Mouse (Mus musculus) forebrain, embryonic 16.5 days (tissue): ENCODE data around the gene Gm20767. TPM values are rescaled to one million over a fixed set of nuclear protein-coding genes. Genes with fewer than 3 reads are reported as not detected.
"Not testable (repeated sequence)": the region's sequence is repeated elsewhere in the genome, so short reads cannot be mapped to it uniquely, and the experiment has no call there.

Experiments used
- ATAC-seq: fragments of 200-750 bp; cut with Nextera tagmentation; 2 replicates; pipeline ENCODE4 v1.8.0; 2017; ENCODE audit warnings: mild to moderate bottlenecking, moderate library complexity
- H3K27ac ChIP-seq: fragments of 300-500 bp; sonication (generic); 2 replicates; pipeline ENCODE4 v1.5.1; 2014; ENCODE audit warnings: low read length, control low read depth
- H3K27me3 ChIP-seq: fragments of 300-500 bp; sonication (generic); replicated peaks from 2 replicates; pipeline ENCODE4 v1.6.1; 2014; ENCODE audit warnings: low read length; ENCODE audit not compliant: control insufficient read depth, insufficient read depth
- H3K36me3 ChIP-seq: fragments of 300-500 bp; sonication (generic); 2 replicates; pipeline ENCODE4 v1.6.1; 2014; ENCODE audit not compliant: control insufficient read depth, insufficient read depth
- H3K4me1 ChIP-seq: fragments of 300-500 bp; sonication (generic); replicated peaks from 2 replicates; pipeline ENCODE4 v1.6.1; 2014; ENCODE audit warnings: low read length; ENCODE audit not compliant: control insufficient read depth, insufficient read depth
- H3K4me2 ChIP-seq: fragments of 300-500 bp; sonication (generic); 2 replicates; pipeline ENCODE4 v1.6.1; 2014; ENCODE audit warnings: mild to moderate bottlenecking, low read length, control low read depth
- H3K4me3 ChIP-seq: fragments of 300-500 bp; sonication (generic); replicated peaks from 2 replicates; pipeline ENCODE4 v1.5.1; 2014; ENCODE audit warnings: mild to moderate bottlenecking, low read length, control low read depth
- H3K9ac ChIP-seq: fragments of 300-500 bp; sonication (generic); replicated peaks from 2 replicates; pipeline ENCODE4 v1.6.1; 2014; ENCODE audit warnings: low read depth, low read length, control low read depth
- H3K9me3 ChIP-seq: fragments of 300-500 bp; sonication (generic); 2 replicates; pipeline ENCODE4 v1.6.1; 2016; ENCODE audit warnings: low read length; ENCODE audit not compliant: control insufficient read depth
- WGBS: fragments of 180-500 bp; shearing (Covaris S2); extraction: QIAGEN DNeasy Blood & Tissue Kit; methylation state at CpG from one replicate; pipeline ENCODE4 v1.1.7; 2014; 5-methylcytosine and 5-hydroxymethylcytosine counted together
- polyA plus RNA-seq: library from polyadenylated mRNA; unstranded; fragments of >200 nt; fragmentation: Nextera tagmentation; extraction: Ambion mirVana; gene quantifications from 2 replicates; pipeline ENCODE4 v1.2.1, GENCODE M21; 2015

Gene Gm20767
- polyA plus RNA-seq, 1 experiment from 2014 or later, result not detected

DNA sequence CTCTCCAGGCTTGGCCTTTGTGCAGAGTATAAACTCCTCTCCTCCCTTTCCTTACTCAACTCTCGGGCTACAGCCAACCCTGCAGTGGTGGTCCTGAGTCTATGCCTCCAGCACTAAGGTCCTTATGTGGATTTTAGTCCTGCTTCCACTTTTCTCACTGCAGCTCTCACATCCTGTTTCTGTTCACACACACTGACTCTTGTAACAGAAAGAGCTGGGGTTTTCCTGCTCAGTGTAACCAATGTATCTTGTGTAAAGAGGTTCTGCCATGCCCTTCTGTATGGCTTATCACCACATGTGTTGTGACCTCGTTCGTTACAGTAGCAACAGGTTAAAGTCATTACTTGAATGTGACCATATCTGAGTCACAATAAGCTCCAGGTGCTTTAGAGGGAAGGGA, 10.5 kb downstream of the Gm20767 start:
- not testable (repeated sequence) for ATAC-seq, H3K27ac ChIP-seq, H3K27me3 ChIP-seq, H3K4me2 ChIP-seq, H3K4me3 ChIP-seq, H3K36me3 ChIP-seq, H3K9ac ChIP-seq, H3K9me3 ChIP-seq, H3K4me1 ChIP-seq
- 66% methylated on average over 3 of the region's 3 CpGs for WGBS

DNA sequence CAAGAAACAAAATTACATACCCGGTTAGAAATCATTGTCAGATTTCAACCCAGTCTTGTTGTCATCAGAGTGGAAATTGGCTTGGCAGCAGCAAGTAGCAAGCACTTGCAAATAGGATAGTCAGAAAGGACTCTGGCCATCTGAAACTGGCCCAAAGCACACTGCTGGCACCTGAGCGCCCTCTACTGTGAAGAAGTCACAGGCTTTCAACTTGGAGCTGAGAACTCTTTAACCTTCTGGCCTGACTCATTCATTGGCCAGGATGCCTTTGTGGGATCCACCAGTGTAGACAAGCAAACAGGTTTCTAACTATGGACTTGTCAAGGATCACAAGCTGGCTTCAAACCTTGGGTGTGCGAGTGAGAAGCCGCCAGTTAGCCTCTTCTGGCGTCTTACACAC, 28.3 kb downstream of the Gm20767 start:
- H3K9ac ChIP-seq, H3K27me3 ChIP-seq, H3K36me3 ChIP-seq, H3K4me3 ChIP-seq, H3K9me3 ChIP-seq, H3K27ac ChIP-seq, ATAC-seq, H3K4me2 ChIP-seq, H3K4me1 ChIP-seq: not testable (repeated sequence)
- 60% methylated on average over 5 of the region's 5 CpGs for WGBS

DNA sequence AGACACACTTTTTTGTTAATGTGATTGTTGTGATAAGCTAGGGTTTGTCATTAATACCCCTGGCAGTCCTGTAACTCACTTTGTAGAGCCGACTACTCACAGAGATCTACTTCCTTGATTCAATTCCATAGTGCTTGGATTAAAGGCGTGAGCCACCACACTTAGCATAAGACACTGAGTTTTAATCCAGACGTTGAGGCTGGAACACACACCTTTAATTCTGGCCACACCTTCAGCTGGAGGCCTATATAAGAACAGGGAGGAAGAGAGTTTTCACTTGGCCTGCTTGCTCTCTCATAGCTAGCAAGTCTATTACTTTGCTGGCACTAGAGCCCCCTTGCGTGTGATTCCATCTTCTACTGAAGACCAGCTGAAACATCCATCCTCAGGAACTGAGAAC, 32.1 kb downstream of the Gm20767 start, which contains the start of gene Gm21818:
Gene Gm21818 (plus strand): TSS at position 301 of the 400 bp plus-strand sequence.
- not testable (repeated sequence) for H3K4me1 ChIP-seq, H3K27me3 ChIP-seq, H3K36me3 ChIP-seq, H3K27ac ChIP-seq, ATAC-seq, H3K4me2 ChIP-seq, H3K9ac ChIP-seq, H3K9me3 ChIP-seq, H3K4me3 ChIP-seq
- 70% methylated on average over 4 of the region's 4 CpGs for WGBS

DNA sequence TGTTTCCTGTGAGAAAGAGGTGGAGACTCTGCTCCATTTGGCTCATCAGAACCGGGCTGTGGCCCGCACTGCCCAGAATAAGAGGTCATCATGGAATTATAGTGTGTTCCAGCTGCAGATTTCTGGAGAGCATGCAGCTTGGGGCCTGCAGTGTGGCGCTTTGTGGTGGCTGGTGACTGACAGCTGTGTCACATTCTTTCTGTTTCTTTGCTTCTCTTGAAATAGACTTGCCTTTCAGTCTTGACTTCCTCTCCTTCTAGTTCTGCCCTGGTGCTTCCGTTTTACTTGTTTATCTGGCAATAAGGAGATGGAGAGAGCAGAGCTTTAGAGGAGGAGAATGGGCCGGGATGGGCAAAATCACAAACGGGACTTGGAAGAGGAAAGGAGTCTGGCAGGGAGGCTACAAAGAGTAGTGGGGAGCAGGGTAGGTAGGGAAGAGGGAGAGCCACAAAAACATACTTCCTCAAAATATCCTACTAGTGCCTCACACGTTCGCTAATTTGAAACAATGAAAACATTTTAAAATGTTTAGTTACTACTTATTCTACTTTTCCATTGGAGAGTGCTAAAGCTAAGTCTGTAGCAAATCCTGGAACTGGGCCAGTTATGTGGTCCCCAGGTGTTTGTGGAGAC, 56.3 kb downstream of the Gm20767 start:
- H3K9ac ChIP-seq, H3K27ac ChIP-seq, H3K4me3 ChIP-seq, H3K36me3 ChIP-seq, H3K27me3 ChIP-seq, H3K4me2 ChIP-seq, H3K4me1 ChIP-seq, H3K9me3 ChIP-seq, ATAC-seq: not testable (repeated sequence)
- WGBS, result 90% methylated on average over 7 of the region's 8 CpGs

Other genes with a start within 250 kb of the Gm20767 start
- gene Tcstv1, start 245.5 kb upstream of the Gm20767 start, polyA plus RNA-seq, result not detected in 2 replicates
- not detected in 2 replicates for gene Gm21761, start 211.0 kb upstream of the Gm20767 start, polyA plus RNA-seq
- not detected in 2 replicates for gene B020031M17Rik, start 189.4 kb upstream of the Gm20767 start, polyA plus RNA-seq
- gene Gm36079, start 113.2 kb upstream of the Gm20767 start, polyA plus RNA-seq, result not detected in 2 replicates
- not detected in 2 replicates for gene Gm21188, start 88.1 kb upstream of the Gm20767 start, polyA plus RNA-seq
- not detected in 2 replicates for gene Gm21818, start 32.2 kb downstream of the Gm20767 start, polyA plus RNA-seq
- gene Gm21762, start 75.7 kb downstream of the Gm20767 start, polyA plus RNA-seq, result not detected in 2 replicates
- gene Gm21731, start 98.9 kb downstream of the Gm20767 start, polyA plus RNA-seq, result not detected in 2 replicates
- not detected in 2 replicates for gene AF067061, start 122.9 kb downstream of the Gm20767 start, polyA plus RNA-seq
- gene BC147527, start 160.1 kb downstream of the Gm20767 start, polyA plus RNA-seq, result not detected in 2 replicates
- not detected in 2 replicates for gene Tcstv3, start 176.6 kb downstream of the Gm20767 start, polyA plus RNA-seq